Mouse (Mus musculus) myocyte (in vitro differentiated cells): ENCODE results near the gene Mfsd5.

ENCODE experiments used
- CEBPB ChIP-seq: IDR thresholded peaks from 2 replicates; pipeline ENCODE4 v1.6.1; 2011; ENCODE audit warnings: mild to moderate bottlenecking, moderate library complexity; ENCODE audit not compliant: poor library complexity, insufficient read depth, severe bottlenecking
- E2F4 ChIP-seq: IDR thresholded peaks from one replicate; pipeline ENCODE4 v1.6.1; 2011; ENCODE audit warnings: mild to moderate bottlenecking, control low read depth, moderate library complexity; ENCODE audit not compliant: insufficient read depth
- MAX ChIP-seq: IDR thresholded peaks from one replicate; pipeline ENCODE4 v1.6.1; 2011; ENCODE audit warnings: low read depth, mild to moderate bottlenecking, control low read depth
- MYOG ChIP-seq, 3 experiments: IDR thresholded peaks; one replicate each; pipeline ENCODE4 v1.6.1; 2011; ENCODE audit warnings: control low read depth in 2 of 3, low read depth in 2 of 3, mild to moderate bottlenecking in 2 of 3; ENCODE audit not compliant: insufficient read length in 2 of 3, control insufficient read depth in 1 of 3, insufficient read depth in 1 of 3
- POLR2A ChIP-seq: IDR thresholded peaks from one replicate; pipeline ENCODE4 v1.6.1; 2011; ENCODE audit warnings: low read depth, mild to moderate bottlenecking, control low read depth, moderate library complexity; ENCODE audit not compliant: insufficient read length
- POLR2AphosphoS2 ChIP-seq: IDR thresholded peaks from one replicate; pipeline ENCODE4 v1.6.1; 2011; ENCODE audit warnings: low read depth, control low read depth; ENCODE audit not compliant: insufficient read length
- REST ChIP-seq: IDR thresholded peaks from one replicate; pipeline ENCODE4 v1.6.1; 2011; ENCODE audit warnings: mild to moderate bottlenecking, control low read depth, moderate library complexity; ENCODE audit not compliant: insufficient read depth, insufficient read length
- TCF12 ChIP-seq: IDR thresholded peaks from one replicate; pipeline ENCODE4 v1.6.1; 2011; ENCODE audit warnings: mild to moderate bottlenecking, control low read depth; ENCODE audit not compliant: poor library complexity, insufficient read depth, severe bottlenecking
- USF1 ChIP-seq: IDR thresholded peaks from one replicate; pipeline ENCODE4 v1.6.1; 2011; ENCODE audit warnings: low read depth, mild to moderate bottlenecking, control low read depth, moderate library complexity

DNA sequence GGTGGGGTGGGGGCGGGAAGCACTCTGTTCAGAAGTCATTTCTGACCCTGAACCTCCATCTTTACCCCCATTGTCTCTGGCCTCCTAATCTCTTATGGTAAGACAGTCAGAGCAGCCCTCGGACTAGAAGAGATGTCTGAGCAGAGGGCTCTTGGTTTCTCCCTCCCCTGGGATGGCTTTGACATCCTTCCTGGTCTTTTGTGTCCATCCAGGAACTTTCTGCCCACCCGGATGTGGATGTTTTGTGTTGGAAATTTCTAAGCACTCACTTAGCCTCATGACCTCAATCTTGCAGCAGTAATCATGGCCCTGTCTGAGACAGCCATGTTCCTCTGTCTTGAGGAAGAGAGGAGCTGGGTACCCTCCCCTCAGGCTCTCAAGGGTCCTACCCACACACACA, 7.8 kb upstream of the Mfsd5 start:
- no peak for TF ChIP-seq POLR2A
- TF ChIP-seq TCF12 = no peak
- no peak for TF ChIP-seq E2F4
- no peak for TF ChIP-seq MAX
- TF ChIP-seq CEBPB = no peak
- no peak for TF ChIP-seq MYOG (IDR thresholded peaks at IDR 0.05; ENCODE audit: control insufficient read depth in 1 of 3, insufficient read depth in 1 of 3, insufficient read length in 2 of 3, low read depth in 2 of 3)
- TF ChIP-seq REST = no peak
- TF ChIP-seq USF1 = no peak
- no peak for TF ChIP-seq POLR2AphosphoS2
